Mouse (Mus musculus): ENCODE measurements at regions not wholly inside any gene's neighbourhood (a gene's known extent, or its start where the extent isn't known, plus 50 kb on each side); places are given as distances from the start of the nearest gene placed in this dataset.

DNA sequence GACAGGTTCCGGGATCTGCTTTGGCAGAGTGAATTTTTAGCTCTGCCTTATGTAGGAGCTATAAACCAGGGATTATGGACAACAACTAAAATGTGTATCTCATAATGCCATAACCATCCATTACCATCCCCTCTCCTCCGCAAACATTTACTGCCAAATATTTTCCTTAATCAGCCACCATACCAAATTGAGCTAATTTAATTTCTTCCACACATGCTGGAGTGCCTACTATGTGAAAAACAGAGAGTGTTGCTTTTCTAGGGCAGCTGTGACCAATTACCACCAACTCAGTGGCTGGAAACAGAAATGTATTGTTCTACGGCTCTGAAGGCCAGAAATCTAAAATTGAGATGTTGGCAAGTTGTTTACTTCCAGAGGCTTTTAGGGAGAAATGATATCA is 506.0 kb upstream of the Fam92a start:
- Histone ChIP-seq H3K9me3 (no peaks in the 10 kb centered on the region), H3K4me3 (replicated peaks) (no peak overlapping the region), H3K4me1 (no peaks in the 10 kb centered on the region), H3K36me3 (replicated peaks; ENCODE audit: low read length) (no peaks in the 10 kb centered on the region), H3K27me3 (replicated peaks) (no peaks in the 10 kb centered on the region)
- TF ChIP-seq FLI1 (IDR thresholded peaks at IDR 0.05; ENCODE audit: low read length) (no peak), GATA1 (IDR thresholded peaks at IDR 0.05; ENCODE audit: borderline replicate concordance, low read length) (no peak)

GRCm38 (mm10) chr4:12671399-12671798 is 499.6 kb upstream of the Fam92a start:
- Histone ChIP-seq H3K9me3 (no peaks in the 10 kb centered on the region), H3K27me3 (replicated peaks) (no peaks in the 10 kb centered on the region), H3K4me3 (replicated peaks) (no peak overlapping the region), H3K4me1 (peaks cover 3% of the 10 kb centered on the region; the same call in 1 of the 2 replicates), H3K36me3 (replicated peaks; ENCODE audit: low read length) (no peaks in the 10 kb centered on the region)
- TF ChIP-seq GATA1 (IDR thresholded peaks at IDR 0.05; ENCODE audit: borderline replicate concordance, low read length) (no peak), FLI1 (IDR thresholded peaks at IDR 0.05; ENCODE audit: low read length) (no peak)

GRCm38 (mm10) chr4:12663176-12663575 is 491.4 kb upstream of the Fam92a start:
- no peak overlapping the region for H3K4me3 ChIP-seq (replicated peaks)
- H3K9me3 ChIP-seq: no peaks in the 10 kb centered on the region
- H3K36me3 ChIP-seq (replicated peaks; ENCODE audit: low read length): no peaks in the 10 kb centered on the region
- no peaks in the 10 kb centered on the region for H3K27me3 ChIP-seq (replicated peaks)
- TF ChIP-seq GATA1 (IDR thresholded peaks at IDR 0.05; ENCODE audit: borderline replicate concordance, low read length) (no peak), FLI1 (IDR thresholded peaks at IDR 0.05; ENCODE audit: low read length) (no peak)
- H3K4me1 ChIP-seq: no peaks in the 10 kb centered on the region

DNA sequence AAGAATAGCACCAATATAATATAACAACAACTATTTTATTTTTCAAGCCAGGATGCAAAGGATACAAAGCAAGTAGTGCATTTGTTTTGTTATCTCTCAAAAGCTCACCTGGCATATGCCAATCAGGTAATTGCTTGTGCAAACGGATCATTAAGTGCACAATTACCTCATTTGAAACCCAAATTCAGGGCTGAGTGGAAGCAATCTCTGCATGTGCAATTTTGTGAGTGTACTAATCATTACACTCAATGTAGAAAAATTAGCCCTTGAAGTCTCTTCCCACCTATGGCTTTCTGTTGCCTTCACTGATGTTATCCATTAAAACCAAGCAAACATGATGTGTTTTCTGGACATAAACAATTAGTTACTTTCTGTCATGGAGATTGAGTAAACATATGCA is 490.9 kb upstream of the Fam92a start:
- no peaks in the 10 kb centered on the region for H3K27me3 ChIP-seq (replicated peaks)
- H3K4me1 ChIP-seq: no peaks in the 10 kb centered on the region
- no peak overlapping the region for H3K4me3 ChIP-seq (replicated peaks)
- H3K9me3 ChIP-seq: no peaks in the 10 kb centered on the region
- TF ChIP-seq FLI1 (IDR thresholded peaks at IDR 0.05; ENCODE audit: low read length) (no peak), GATA1 (IDR thresholded peaks at IDR 0.05; ENCODE audit: borderline replicate concordance, low read length) (no peak)
- H3K36me3 ChIP-seq (replicated peaks; ENCODE audit: low read length): no peaks in the 10 kb centered on the region

GRCm38 (mm10) chr4:12659084-12659483 is 487.3 kb upstream of the Fam92a start:
- TF ChIP-seq FLI1 (IDR thresholded peaks at IDR 0.05; ENCODE audit: low read length) (no peak), GATA1 (IDR thresholded peaks at IDR 0.05; ENCODE audit: borderline replicate concordance, low read length) (no peak)
- H3K4me1 ChIP-seq: no peaks in the 10 kb centered on the region
- H3K36me3 ChIP-seq (replicated peaks; ENCODE audit: low read length): no peaks in the 10 kb centered on the region
- H3K4me3 ChIP-seq (replicated peaks): no peak overlapping the region
- H3K27me3 ChIP-seq (replicated peaks): no peaks in the 10 kb centered on the region
- no peaks in the 10 kb centered on the region for H3K9me3 ChIP-seq

DNA sequence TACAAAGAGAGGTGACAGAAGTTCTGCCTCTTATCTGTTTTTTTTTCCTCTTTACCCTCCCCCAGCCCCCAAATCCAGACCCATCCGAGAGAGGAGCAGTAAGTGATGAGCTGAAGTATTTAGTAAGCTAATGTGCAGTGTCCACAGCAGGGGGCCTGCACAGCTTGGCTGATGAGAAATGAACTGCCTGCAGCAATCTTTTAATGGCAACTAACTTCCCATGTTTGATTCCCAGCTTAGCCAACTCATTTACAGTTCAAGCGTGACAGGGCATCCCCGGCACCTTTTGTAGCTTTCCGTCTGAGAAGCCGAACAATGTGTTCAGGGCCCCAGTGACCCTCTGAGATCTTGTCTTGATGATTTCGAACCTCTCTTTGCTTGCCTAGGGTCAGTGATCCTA is 486.8 kb upstream of the Fam92a start:
- Histone ChIP-seq H3K36me3 (replicated peaks; ENCODE audit: low read length) (no peaks in the 10 kb centered on the region), H3K27me3 (replicated peaks) (no peaks in the 10 kb centered on the region), H3K4me1 (no peaks in the 10 kb centered on the region), H3K4me3 (replicated peaks) (no peak overlapping the region), H3K9me3 (no peaks in the 10 kb centered on the region)
- TF ChIP-seq FLI1 (IDR thresholded peaks at IDR 0.05; ENCODE audit: low read length): no peak

- no peaks in the 10 kb centered on the region for H3K4me1 ChIP-seq
- TF ChIP-seq GATA1 (IDR thresholded peaks at IDR 0.05; ENCODE audit: borderline replicate concordance, low read length) (no peak), FLI1 (IDR thresholded peaks at IDR 0.05; ENCODE audit: low read length) (no peak)
- H3K9me3 ChIP-seq: no peaks in the 10 kb centered on the region
- H3K36me3 ChIP-seq (replicated peaks; ENCODE audit: low read length): no peaks in the 10 kb centered on the region
- no peak overlapping the region for H3K4me3 ChIP-seq (replicated peaks)
- H3K27me3 ChIP-seq (replicated peaks): no peaks in the 10 kb centered on the region
Measured at GRCm38 (mm10) chr4:12657820-12658219, 486.0 kb upstream of the Fam92a start.

- H3K27me3 ChIP-seq (replicated peaks): no peaks in the 10 kb centered on the region
- no peak overlapping the region for H3K4me3 ChIP-seq (replicated peaks)
- no peaks in the 10 kb centered on the region for H3K4me1 ChIP-seq
- H3K9me3 ChIP-seq: no peaks in the 10 kb centered on the region
- H3K36me3 ChIP-seq (replicated peaks; ENCODE audit: low read length): no peaks in the 10 kb centered on the region
- TF ChIP-seq GATA1 (IDR thresholded peaks at IDR 0.05; ENCODE audit: borderline replicate concordance, low read length) (no peak), FLI1 (IDR thresholded peaks at IDR 0.05; ENCODE audit: low read length) (no peak)
Measured at GRCm38 (mm10) chr4:12656924-12657603, 485.2 kb upstream of the Fam92a start.

DNA sequence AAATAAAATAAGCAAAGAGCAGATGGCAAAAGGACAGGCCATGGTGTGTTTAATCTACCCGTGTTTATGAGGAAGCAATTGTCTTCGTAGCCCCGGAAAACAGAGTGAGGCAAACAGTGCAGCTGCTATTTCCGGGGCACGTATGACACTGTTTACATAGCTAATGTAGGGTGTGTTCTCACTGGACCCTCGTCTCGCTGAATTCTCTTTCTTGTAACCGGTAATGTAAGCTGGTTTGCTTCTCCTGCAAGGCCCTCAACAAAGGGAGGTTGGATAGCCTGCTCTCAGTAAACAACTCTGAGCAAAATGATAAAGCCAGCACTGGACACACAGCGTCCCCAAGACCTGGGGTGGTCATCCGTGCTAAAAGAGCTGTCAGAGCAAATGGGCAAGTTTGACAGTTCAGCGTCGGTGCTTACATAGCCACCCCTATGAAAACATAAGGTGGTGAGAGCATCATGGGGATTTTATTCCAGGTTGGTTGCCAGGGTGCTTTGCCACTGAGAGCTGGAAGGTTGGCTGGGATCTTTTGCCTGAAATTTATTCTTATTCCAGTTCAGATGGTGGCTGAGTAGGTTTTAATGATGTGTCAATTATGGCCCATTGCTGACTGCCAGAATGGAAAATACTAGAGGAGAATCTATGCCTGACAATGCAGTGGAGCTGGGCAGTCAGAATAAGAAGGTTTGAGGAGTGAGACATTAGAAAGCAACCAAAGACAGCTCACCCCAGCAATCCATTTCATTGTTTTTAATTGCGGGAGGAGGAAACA is 483.8 kb upstream of the Fam92a start:
- TF ChIP-seq FLI1 (IDR thresholded peaks at IDR 0.05; ENCODE audit: low read length) (no peak), GATA1 (IDR thresholded peaks at IDR 0.05; ENCODE audit: borderline replicate concordance, low read length) (no peak)
- H3K4me3 ChIP-seq (replicated peaks): no peak overlapping the region
- no peaks in the 10 kb centered on the region for H3K4me1 ChIP-seq
- no peaks in the 10 kb centered on the region for H3K27me3 ChIP-seq (replicated peaks)
- H3K9me3 ChIP-seq: no peaks in the 10 kb centered on the region
- no peaks in the 10 kb centered on the region for H3K36me3 ChIP-seq (replicated peaks; ENCODE audit: low read length)

All from megakaryocyte, embryonic 14.5 days (primary cell).